Mouse (Mus musculus): Measurements from ENCODE around the gene Tnik.

The Tnik gene

DNA sequence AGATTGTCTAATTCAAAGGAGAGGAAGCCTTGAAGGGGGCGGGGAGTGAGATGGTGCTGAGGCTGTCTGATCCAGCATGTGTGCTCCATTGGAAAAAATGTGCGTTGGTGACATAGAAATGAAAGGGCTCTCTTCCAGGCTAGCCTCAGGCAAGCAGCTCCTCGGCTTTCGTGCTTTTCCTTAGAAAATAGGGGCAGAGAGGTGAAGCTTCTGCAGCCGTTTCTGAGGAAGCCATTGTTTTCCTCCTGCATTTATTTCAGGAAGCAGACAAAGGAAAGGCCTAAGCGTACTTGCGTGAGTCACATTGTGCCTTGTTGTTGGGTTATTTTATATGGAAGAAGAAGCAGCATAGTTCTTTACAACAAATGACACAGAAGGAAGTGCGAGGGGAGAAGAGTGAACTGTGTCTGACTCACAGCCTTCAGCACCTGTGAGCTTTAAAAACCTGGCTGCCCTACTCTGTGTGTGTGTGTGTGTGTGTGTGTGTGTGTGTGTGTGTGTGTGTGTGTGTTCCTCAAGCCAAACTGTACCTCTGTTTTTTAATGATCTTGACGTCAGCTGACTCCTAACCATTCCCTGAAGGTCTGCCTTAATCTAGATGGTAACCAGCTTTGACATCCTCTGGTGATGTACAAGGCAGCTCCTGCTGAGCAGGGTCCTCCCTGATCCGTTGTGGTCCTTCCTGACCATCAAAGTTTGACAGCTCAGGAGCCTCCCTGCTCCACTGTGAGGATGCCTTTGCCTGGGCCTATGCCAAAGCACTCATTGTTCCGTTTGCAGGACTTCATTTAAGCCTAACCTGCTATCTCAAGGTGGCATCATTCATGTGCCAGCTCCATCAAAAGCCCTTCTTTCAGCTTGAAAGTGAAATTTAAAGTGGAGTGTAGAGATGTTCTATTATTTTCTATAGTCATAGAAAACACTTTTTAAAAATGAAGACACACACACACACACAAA, 228.3 kb downstream of the Tnik start:
- no peak for DNase-seq

DNA sequence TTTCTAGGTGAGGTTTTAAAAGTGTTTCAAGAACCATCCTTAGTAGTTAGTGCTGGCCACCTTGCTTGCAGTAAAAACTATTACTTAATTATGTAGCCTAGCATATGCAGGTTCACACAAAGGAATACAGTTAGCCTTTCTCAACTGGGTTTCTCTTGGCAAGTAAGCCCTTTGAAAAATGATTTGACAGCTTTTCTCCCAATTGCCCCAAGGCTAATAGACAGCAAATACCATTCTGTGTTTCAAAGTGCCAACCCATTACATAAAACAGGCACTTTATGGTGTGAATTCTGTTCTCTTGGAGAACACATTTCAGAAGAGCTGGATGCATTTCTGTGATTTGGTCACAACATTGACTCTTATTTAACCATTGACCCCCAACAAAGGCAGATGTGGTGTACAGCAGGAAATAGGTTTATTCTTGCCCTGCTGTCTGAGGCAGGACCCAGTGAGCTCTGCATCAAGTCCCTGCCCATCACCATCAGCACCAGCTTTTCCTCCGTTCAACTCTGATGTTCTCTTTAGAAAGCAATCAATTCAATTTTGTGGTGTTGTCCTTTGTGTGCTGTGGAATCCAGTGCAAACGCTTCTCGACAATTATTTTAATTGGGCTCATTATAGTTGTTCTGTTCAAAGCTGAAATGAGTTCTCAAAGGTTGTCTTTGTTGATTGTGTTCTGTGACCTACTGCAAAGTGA, 233.9 kb downstream of the Tnik start:
- no peak for DNase-seq

DNA sequence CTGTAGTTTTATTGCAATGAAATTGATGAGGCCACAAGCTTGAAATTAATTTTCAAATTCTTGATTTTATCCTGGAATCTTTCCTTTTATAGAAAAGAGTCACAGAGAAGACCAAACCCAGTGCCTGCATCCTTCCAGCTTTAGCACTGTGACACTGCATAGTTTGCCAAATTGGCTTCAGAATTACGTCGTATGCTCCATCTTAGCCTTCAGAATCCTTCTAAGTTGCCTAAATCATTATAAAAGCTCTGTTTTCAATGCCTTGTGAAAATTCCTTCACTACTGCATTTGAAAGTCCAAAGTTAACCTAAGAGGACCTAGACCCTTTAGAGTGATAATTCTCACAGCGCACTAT, 234.5 kb downstream of the Tnik start:
- DNase-seq = no peak

DNA sequence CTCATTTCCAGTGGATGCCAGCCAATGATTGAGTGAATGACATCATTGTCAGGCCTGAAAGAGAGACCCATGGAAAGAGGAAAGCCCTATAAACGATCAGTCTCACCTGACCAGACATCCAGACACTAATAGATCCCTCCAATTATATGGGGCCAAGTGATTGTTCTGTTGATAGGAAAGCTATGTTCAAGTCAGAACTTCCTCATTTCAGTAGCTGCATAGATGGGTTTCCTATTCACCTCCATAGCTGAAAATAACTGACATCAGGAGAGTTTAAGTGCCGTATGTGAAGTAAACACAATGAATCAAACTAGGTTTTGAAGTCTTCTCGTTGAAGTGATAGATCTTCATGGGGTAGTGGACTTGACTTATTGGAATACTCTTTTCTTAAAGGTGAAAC, 239.7 kb downstream of the Tnik start:
- no peak for DNase-seq

DNA sequence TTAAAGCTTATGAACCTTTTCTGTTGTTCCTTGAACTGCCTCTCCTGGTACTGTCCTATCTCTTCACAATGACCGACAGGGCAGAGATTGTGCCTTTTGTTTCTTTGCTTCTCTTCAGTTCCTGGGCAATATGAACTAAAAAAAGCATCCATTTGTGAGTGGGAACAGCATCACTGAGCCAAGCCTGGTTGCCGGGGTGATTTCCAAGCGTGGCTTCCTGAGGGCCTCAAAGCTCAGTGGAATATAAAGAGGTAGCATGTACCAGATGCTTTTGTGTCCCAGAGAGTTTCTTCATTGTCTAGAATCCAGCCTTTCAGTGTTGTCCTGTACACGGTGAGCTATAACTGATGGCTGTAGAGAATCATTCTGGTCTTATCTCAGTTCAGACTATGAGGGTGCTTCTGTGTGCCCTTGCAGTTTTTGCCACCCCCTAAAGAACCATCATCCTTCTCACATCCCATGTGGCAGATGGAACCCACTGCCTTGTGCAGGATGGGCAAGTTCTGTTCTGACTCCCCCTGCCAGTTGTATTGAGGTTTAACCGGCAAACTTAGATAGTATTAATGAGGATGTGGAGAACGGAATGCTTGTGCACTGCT, 246.4 kb downstream of the Tnik start:
- DNase-seq = no peak

- no peak for DNase-seq
Observed at GRCm38 (mm10) chr3:28523004-28523482, 260.0 kb downstream of the Tnik start.

DNA sequence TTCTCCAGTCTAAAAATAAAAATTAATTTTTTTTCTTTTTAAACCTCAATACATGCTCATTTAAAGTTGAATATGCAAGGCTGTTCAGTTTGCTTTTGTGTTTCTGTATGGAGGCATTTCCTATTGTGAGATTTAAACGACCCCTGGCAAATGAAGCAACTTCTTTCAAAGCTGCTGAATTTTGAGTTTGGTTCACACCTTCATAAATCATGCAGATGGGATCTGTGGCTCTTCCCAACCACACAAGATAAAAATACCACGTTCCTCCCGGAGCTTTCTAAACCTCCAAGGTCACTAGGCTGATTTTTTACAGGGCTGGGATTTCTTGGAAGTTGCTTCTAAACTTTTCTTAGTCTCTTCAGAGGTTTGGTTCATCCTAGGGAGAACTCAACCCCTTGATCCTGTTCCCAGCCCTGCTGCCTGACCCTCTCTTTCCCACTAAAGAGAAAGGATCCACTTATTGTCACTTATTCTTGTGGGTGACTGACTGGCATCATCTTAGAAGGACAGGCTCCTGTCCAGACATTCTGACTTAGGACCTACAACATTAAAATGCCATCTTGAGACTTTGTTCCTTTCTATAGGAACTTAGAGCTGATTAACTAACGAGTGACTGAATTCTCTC, 260.6 kb downstream of the Tnik start:
- no peak for DNase-seq

GRCm38 (mm10) chr3:28524562-28524961, 261.5 kb downstream of the Tnik start:
- DNase-seq = no peak

- no peak for DNase-seq
Observed at GRCm38 (mm10) chr3:28526671-28527070, 263.7 kb downstream of the Tnik start.

DNA sequence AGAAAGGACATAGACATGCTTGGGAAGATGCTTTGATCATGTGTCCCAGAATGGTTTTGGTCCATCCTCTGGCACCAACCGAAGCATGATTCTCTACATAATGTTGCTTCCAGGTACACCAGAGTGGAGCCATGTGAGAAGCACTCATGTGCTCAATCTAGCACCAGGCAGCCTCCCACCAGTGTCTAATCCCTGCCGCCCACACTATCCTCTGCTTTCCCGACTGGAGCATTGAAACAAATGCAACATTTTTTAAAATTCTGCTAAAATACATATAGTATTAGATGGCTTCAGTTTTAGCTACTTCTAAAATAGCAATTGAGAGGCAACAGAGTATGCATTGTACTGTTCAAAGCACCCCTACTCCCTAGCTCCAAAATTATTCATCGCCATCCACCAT, 264.2 kb downstream of the Tnik start:
- DNase-seq = no peak

DNA sequence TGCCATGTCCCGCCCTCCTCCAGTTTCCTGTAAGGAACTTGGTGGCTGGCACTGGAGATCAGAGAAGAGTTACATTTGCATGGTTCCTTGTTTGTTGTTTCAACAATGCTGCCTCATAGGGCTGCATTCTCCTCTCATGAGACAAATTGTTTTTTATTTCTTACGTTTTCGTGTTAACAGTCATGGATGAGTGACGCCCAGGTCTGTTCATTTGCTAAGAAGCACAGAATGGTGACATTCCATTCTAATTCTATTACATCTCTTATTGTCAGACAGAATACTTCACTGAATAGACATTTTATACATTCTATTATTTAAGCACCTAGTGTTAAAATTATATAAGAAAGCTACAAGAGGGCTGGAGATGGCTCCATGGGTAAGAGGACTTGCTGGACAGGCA, 266.5 kb downstream of the Tnik start:
- no peak for DNase-seq

DNA sequence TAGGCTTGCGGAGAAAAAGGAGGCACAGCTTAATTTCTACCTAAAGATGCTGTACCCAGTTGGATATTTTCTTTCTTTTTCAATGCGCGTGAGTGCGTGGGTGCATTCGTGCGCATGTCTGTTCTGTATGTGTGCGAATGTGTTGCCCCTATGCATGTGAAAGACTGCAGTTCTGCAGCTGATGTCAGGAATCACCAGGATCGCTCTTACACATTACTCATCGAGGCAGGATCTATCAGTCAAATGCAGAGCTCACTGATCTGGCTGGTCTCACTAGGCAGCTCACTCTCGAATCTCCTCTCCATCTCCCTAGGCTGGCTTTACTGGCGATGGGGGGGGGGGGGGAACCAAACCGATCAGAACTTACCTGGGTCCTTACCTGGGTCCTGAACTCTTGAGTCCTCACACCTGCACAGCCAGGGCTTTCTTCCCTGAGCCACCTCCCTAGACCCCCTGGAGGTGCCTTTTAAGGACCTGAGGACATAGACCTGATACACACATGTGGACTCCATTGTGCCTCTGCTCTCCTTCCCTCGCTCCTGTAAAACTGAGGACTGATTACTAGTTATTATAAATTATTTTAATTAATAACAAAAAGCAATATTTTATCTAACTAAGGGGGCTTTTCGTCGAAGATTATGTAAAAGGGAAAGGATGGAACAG, 268.4 kb downstream of the Tnik start:
- DNase-seq = no peak

DNA sequence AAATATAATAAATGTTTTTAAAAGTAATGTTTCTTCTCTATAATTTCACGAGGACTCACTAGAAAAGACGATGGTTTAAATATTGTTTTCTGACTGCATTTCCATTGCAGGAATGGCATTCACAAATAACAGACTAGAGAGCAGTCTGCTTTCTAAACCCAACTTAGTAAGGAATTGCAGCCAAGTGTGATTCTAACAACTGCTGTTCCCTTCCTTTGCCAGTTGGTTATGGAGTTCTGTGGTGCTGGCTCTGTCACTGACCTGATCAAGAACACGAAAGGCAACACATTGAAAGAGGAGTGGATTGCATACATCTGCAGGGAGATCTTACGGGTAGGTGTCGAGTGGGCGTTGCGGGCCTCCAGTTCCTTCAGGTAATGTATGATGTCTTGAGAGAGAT, 269.7 kb downstream of the Tnik start:
- DNase-seq = no peak

DNA sequence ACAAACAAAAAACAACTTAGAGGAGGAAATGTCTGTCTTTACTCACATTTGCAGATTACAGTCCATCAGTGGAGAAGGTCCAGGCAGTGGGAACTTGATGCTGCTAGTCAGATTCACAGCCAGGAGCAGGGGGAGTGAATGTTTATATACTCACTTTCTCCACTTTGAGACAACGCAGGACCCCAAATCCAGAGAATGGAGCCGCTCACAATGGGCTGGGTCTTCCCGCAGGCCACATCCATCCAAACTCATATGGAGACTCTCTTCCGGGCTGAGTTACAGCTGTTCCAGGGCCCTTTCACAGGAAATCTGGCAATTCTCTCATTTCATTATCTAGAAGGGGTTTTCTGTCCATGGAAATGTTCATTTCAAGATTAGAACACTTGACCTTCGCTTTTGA, 277.1 kb downstream of the Tnik start:
- no peak for DNase-seq

GRCm38 (mm10) chr3:28542941-28543340, 279.9 kb downstream of the Tnik start:
- no peak for DNase-seq

DNA sequence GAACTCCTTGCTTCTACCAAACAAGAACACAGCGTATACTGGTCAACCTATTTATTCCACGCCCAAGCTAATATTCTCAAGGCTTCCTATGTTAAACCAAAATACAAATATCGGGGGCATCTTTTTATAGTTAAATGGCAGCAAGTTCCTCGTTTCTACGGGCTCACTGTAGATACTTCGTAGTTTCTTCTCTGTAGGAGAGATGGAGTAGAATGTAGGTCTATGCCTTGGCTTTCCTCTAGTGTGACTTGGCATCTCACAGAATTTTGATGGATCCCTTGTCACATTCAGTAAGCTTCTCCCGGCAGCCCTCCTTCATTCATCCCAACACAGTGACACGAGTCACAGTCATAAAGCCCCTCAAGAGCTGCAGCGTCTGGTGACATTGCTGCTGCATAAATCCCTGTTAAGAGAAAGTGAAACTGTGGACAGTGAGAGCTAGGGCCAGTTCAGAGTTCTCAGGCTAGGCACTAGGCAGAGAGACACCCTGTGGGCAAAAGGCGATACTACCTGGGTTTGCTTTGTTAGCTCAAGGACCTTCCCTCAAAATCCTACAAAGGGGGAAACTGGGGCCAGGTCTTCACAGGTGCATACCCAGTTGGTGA, 280.5 kb downstream of the Tnik start:
- DNase-seq = peak; percentile 43

DNA sequence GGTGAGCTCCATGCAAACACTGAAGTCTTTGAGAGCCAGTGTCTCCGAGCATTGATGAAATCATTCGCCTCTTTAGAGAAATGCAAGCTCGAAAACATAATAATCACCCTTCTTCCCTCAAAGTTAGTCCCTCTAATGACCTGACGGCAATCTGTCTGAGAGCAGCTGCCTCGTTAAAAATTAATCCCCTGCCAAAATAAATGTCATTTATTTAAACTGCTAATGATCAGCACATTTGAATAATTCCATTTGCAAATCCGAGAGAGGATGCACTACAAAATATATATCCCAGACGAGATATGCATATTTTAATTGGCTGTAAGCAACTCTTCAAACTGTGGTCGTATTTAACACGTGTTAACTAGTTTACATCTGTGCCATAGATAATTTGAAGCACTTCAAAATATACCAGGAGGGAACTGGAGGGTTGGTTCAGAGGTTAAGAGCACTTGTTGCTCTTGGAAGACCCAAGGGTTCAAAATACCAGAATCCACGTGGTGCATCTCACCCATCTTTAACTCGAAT, 281.4 kb downstream of the Tnik start:
- no peak for DNase-seq

DNA sequence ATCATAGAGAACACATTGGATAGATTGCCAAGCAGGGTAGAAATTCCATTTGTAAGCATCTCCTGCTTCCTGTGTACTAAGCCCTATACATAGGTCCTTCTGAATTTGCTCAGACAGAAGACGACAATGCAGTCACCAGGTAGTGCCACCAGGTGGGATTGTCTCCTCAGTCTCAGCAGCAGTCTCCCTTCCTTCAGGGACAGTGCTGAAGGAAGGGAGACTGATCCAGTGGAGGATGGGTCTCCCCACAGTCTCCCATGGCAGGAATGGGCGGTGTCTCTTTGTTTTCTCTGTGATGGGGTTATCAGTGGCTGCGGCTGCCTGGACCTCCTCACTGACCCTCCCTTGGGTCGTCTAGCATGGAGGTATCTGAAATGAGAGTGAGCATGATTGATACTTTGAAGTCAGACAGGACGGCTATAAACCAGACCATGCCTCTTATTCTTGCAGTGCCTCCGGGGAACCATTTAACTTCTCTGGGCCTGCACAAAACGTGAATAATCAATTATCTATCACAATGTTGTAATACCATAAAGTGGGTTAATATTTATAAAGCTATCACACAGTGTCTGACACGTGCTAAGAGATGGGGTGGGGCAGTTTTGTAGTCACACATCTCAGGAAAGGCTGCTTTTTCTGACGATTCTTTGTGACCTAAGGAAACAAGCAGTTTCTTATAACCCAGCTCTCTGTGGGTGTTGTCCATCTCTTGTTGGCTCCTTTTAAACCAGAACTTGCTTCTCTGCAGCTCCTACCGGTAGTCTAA, 285.1 kb downstream of the Tnik start:
- DNase-seq = no peak

GRCm38 (mm10) chr3:28549391-28549790, 286.4 kb downstream of the Tnik start:
- no peak for DNase-seq

- DNase-seq = no peak
Observed at GRCm38 (mm10) chr3:28550497-28551093, 287.6 kb downstream of the Tnik start.

DNA sequence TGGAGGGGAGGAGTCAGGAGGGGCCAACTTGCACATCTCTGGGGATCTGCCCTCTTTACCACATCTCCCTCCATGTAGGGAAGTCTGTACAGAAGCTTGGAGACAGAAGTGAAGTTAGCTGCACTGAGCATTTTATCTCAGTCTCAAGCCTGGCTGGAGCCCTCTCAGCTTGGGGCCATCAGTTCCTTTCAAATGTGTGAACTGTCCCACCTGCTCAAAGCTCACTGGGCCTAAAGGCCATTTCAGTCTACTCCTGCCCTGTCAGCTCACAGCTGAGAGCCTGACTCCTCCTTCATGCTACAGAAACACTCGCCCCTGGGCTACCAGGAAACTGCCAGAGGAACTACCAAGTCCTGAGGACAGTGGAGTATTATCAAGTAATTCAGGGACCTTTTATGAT, 288.7 kb downstream of the Tnik start:
- DNase-seq = no peak

Measured in kidney, postnatal 14 days (tissue).